Mouse (Mus musculus) heart, adult 2 months (tissue): Measurements from ENCODE around the gene Ddx46.

Experiments used
- CTCF ChIP-seq: fragments of 200-600 bp; IDR thresholded peaks from 2 replicates; pipeline ENCODE4 v1.8.1; 2022; ENCODE audit warnings: antibody characterized with exemption, mild to moderate bottlenecking, moderate library complexity
- EP300 ChIP-seq: fragments of 200-500 bp; IDR thresholded peaks from 2 replicates; pipeline ENCODE4 v1.6.1; 2011; ENCODE audit warnings: low read depth, low read length, control low read depth; ENCODE audit not compliant: insufficient read depth
- POLR2A ChIP-seq: fragments of 200-500 bp; IDR thresholded peaks from 2 replicates; pipeline ENCODE4 v1.6.1; 2011; ENCODE audit warnings: mild to moderate bottlenecking, low read depth, low read length, control low read depth; ENCODE audit not compliant: insufficient read depth

DNA sequence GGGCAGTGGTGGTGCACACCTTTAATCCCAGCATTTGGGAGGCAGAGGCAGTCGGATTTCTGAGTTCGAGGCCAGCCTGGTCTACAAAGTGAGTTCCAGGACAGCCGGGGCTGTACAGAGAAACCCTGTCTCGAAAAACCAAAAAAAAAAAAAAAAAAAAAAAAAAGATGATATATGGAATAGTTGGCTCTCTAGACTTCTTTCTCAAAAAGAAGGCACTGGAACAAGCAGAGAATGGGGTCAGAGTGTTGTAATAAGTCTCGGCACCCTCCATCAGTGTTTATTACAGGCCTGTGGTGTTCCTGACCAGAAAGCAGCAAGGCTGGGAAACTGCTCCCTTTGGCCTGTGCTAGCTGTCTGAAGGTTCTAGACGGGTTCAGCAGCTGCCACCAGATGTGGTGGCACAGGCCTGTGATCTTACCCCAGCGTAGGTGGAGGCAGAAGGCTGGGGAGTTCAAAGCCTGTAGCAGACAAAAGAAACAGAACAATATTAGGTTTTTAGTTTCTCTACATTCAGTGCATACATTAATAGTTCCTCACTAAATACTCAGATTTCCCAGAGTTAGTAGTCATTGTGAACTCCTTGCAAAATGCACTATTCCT is 81.2 kb downstream of the Ddx46 start:
- TF ChIP-seq CTCF (no peak), POLR2A (no peak), EP300 (no peak)
